Mouse (Mus musculus) myocyte (in vitro differentiated cells): ENCODE measurements around the gene Pla2g4a. TPM values are rescaled to one million over a fixed set of nuclear protein-coding genes. Genes with fewer than 3 reads are reported as not detected.

Experiments used
- H3K27me3 ChIP-seq: one replicate; pipeline ENCODE4 v1.6.1; 2011; ENCODE audit not compliant: control insufficient read depth, insufficient read depth, insufficient read length
- H3K36me3 ChIP-seq: one replicate; pipeline ENCODE4 v1.6.1; 2011; ENCODE audit not compliant: control insufficient read depth, insufficient read depth
- H3K4me2 ChIP-seq: one replicate; pipeline ENCODE4 v1.6.1; 2011; ENCODE audit warnings: low read depth, control low read depth
- H3K4me3 ChIP-seq: one replicate; pipeline ENCODE4 v1.5.1; 2011; ENCODE audit warnings: mild to moderate bottlenecking, control low read depth, moderate library complexity
- H3K79me2 ChIP-seq: one replicate; pipeline ENCODE4 v1.6.1; 2011; ENCODE audit not compliant: control insufficient read depth, insufficient read depth
- H3ac ChIP-seq: one replicate; pipeline ENCODE4 v1.6.1; 2011; ENCODE audit not compliant: control insufficient read depth, insufficient read length
- CEBPB ChIP-seq: IDR thresholded peaks from 2 replicates; pipeline ENCODE4 v1.6.1; 2011; ENCODE audit warnings: mild to moderate bottlenecking, moderate library complexity; ENCODE audit not compliant: poor library complexity, insufficient read depth, severe bottlenecking
- E2F4 ChIP-seq: IDR thresholded peaks from one replicate; pipeline ENCODE4 v1.6.1; 2011; ENCODE audit warnings: mild to moderate bottlenecking, control low read depth, moderate library complexity; ENCODE audit not compliant: insufficient read depth
- MAX ChIP-seq: IDR thresholded peaks from one replicate; pipeline ENCODE4 v1.6.1; 2011; ENCODE audit warnings: low read depth, mild to moderate bottlenecking, control low read depth
- MYOD1 ChIP-seq, 3 experiments: IDR thresholded peaks; one replicate each; pipeline ENCODE4 v1.6.1; 2011; ENCODE audit warnings: control low read depth in 2 of 3, low read depth in 2 of 3, mild to moderate bottlenecking in 2 of 3, moderate library complexity in 1 of 3; ENCODE audit not compliant: insufficient read length in 2 of 3, control insufficient read depth in 1 of 3
- MYOG ChIP-seq, 3 experiments: IDR thresholded peaks; one replicate each; pipeline ENCODE4 v1.6.1; 2011; ENCODE audit warnings: control low read depth in 2 of 3, low read depth in 2 of 3, mild to moderate bottlenecking in 2 of 3; ENCODE audit not compliant: insufficient read length in 2 of 3, control insufficient read depth in 1 of 3, insufficient read depth in 1 of 3
- POLR2A ChIP-seq: IDR thresholded peaks from one replicate; pipeline ENCODE4 v1.6.1; 2011; ENCODE audit warnings: low read depth, mild to moderate bottlenecking, control low read depth, moderate library complexity; ENCODE audit not compliant: insufficient read length
- POLR2AphosphoS2 ChIP-seq: IDR thresholded peaks from one replicate; pipeline ENCODE4 v1.6.1; 2011; ENCODE audit warnings: low read depth, control low read depth; ENCODE audit not compliant: insufficient read length
- REST ChIP-seq: IDR thresholded peaks from one replicate; pipeline ENCODE4 v1.6.1; 2011; ENCODE audit warnings: mild to moderate bottlenecking, control low read depth, moderate library complexity; ENCODE audit not compliant: insufficient read depth, insufficient read length
- SRF ChIP-seq: IDR thresholded peaks from one replicate; pipeline ENCODE4 v1.6.1; 2011; ENCODE audit warnings: low read depth; ENCODE audit not compliant: control insufficient read depth, insufficient read length
- TCF12 ChIP-seq: IDR thresholded peaks from one replicate; pipeline ENCODE4 v1.6.1; 2011; ENCODE audit warnings: mild to moderate bottlenecking, control low read depth; ENCODE audit not compliant: poor library complexity, insufficient read depth, severe bottlenecking
- TCF3 ChIP-seq: IDR thresholded peaks from one replicate; pipeline ENCODE4 v1.6.1; 2011; ENCODE audit warnings: low read depth, control low read depth; ENCODE audit not compliant: insufficient read length
- USF1 ChIP-seq: IDR thresholded peaks from one replicate; pipeline ENCODE4 v1.6.1; 2011; ENCODE audit warnings: low read depth, mild to moderate bottlenecking, control low read depth, moderate library complexity
- polyA plus RNA-seq: library from polyadenylated mRNA; unstranded; fragments of >200 nt; fragmentation: generic; extraction: Trizol; gene quantifications from one replicate; pipeline ENCODE4 v1.2.1, GENCODE M21; 2012; ENCODE audit warnings: missing spikeins

Pla2g4a gene
- polyA plus RNA-seq, 1 experiment: 6.2 TPM

GRCm38 (mm10) chr1:149840961-149841416, 120.1 kb downstream of the Pla2g4a start:
- no peak overlapping the region for H3ac ChIP-seq
- TF ChIP-seq REST (no peak), E2F4 (no peak), SRF (no peak), POLR2A (no peak), MYOD1 (IDR thresholded peaks at IDR 0.05; ENCODE audit: control insufficient read depth in 1 of 3, insufficient read length in 2 of 3, low read depth in 2 of 3) (no peak), CEBPB (no peak), MAX (no peak)
- no peak overlapping the region for H3K4me2 ChIP-seq
- H3K36me3 ChIP-seq: no peaks in the 10 kb centered on the region
- no peaks in the 10 kb centered on the region for H3K79me2 ChIP-seq
- H3K27me3 ChIP-seq: no peaks in the 10 kb centered on the region
- H3K4me3 ChIP-seq: no peak overlapping the region

GRCm38 (mm10) chr1:149840312-149840930, 120.7 kb downstream of the Pla2g4a start:
- no peak overlapping the region for H3K4me2 ChIP-seq
- TF ChIP-seq TCF3: no peak
- TF ChIP-seq TCF12: no peak
- no peak for TF ChIP-seq MYOD1 (IDR thresholded peaks at IDR 0.05; ENCODE audit: control insufficient read depth in 1 of 3, insufficient read length in 2 of 3, low read depth in 2 of 3)
- TF ChIP-seq REST: no peak
- TF ChIP-seq USF1: no peak
- TF ChIP-seq SRF: no peak
- no peak for TF ChIP-seq POLR2AphosphoS2
- TF ChIP-seq MYOG (IDR thresholded peaks at IDR 0.05; ENCODE audit: control insufficient read depth in 1 of 3, insufficient read depth in 1 of 3, insufficient read length in 2 of 3, low read depth in 2 of 3): no peak
- no peak for TF ChIP-seq E2F4
- no peak for TF ChIP-seq POLR2A
- no peak for TF ChIP-seq CEBPB
- TF ChIP-seq MAX: no peak
- H3K36me3 ChIP-seq: no peaks in the 10 kb centered on the region
- no peak overlapping the region for H3K4me3 ChIP-seq
- no peaks in the 10 kb centered on the region for H3K79me2 ChIP-seq
- no peak overlapping the region for H3ac ChIP-seq
- H3K27me3 ChIP-seq: no peaks in the 10 kb centered on the region

DNA sequence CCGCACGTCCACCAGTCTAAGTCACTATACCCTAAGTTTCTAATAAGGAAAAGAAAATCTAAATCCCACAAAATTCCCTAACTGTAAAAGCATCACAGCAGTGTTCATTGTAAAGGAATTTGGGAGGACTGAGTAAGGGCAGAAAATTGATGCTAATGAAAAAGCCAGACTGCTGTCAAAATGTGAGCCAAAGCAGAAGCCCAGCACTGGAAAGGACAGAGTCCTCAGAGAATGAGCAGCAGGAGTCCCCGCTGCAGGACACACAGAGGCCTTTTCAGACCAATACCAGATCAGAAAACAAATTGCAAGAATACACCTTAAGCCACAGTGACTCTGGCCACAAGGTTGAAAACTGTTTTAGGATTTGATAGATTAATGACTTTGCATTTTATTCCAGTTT, 124.6 kb downstream of the Pla2g4a start:
- H3K27me3 ChIP-seq: no peaks in the 10 kb centered on the region
- no peak for TF ChIP-seq MYOD1 (IDR thresholded peaks at IDR 0.05; ENCODE audit: control insufficient read depth in 1 of 3, insufficient read length in 2 of 3, low read depth in 2 of 3)
- TF ChIP-seq CEBPB: no peak
- no peak for TF ChIP-seq POLR2A
- no peak for TF ChIP-seq TCF3
- TF ChIP-seq POLR2AphosphoS2: no peak
- TF ChIP-seq MAX: no peak
- no peak for TF ChIP-seq MYOG (IDR thresholded peaks at IDR 0.05; ENCODE audit: control insufficient read depth in 1 of 3, insufficient read depth in 1 of 3, insufficient read length in 2 of 3, low read depth in 2 of 3)
- TF ChIP-seq USF1: no peak
- no peak for TF ChIP-seq E2F4
- TF ChIP-seq TCF12: no peak
- no peak for TF ChIP-seq SRF
- TF ChIP-seq REST: no peak
- H3K36me3 ChIP-seq: no peaks in the 10 kb centered on the region
- no peak overlapping the region for H3K4me3 ChIP-seq
- H3K4me2 ChIP-seq: no peak overlapping the region
- no peaks in the 10 kb centered on the region for H3K79me2 ChIP-seq
- H3ac ChIP-seq: no peak overlapping the region

GRCm38 (mm10) chr1:149833876-149834275, 127.2 kb downstream of the Pla2g4a start:
- no peak for TF ChIP-seq POLR2A
- no peak for TF ChIP-seq MAX
- no peak for TF ChIP-seq POLR2AphosphoS2
- no peak for TF ChIP-seq SRF
- no peak for TF ChIP-seq MYOD1 (IDR thresholded peaks at IDR 0.05; ENCODE audit: control insufficient read depth in 1 of 3, insufficient read length in 2 of 3, low read depth in 2 of 3)
- TF ChIP-seq MYOG (IDR thresholded peaks at IDR 0.05; ENCODE audit: control insufficient read depth in 1 of 3, insufficient read depth in 1 of 3, insufficient read length in 2 of 3, low read depth in 2 of 3): no peak
- no peak for TF ChIP-seq TCF12
- TF ChIP-seq REST: no peak
- TF ChIP-seq TCF3: no peak
- no peak for TF ChIP-seq USF1
- TF ChIP-seq E2F4: no peak
- TF ChIP-seq CEBPB: no peak
- no peak overlapping the region for H3ac ChIP-seq

GRCm38 (mm10) chr1:149832952-149833351, 128.1 kb downstream of the Pla2g4a start:
- no peaks in the 10 kb centered on the region for H3K79me2 ChIP-seq
- H3ac ChIP-seq: no peak overlapping the region
- H3K4me3 ChIP-seq: no peak overlapping the region
- no peak overlapping the region for H3K4me2 ChIP-seq
- no peaks in the 10 kb centered on the region for H3K36me3 ChIP-seq
- no peak for TF ChIP-seq REST
- TF ChIP-seq SRF: no peak
- TF ChIP-seq MAX: no peak
- no peak for TF ChIP-seq MYOG (IDR thresholded peaks at IDR 0.05; ENCODE audit: control insufficient read depth in 1 of 3, insufficient read depth in 1 of 3, insufficient read length in 2 of 3, low read depth in 2 of 3)
- no peak for TF ChIP-seq MYOD1 (IDR thresholded peaks at IDR 0.05; ENCODE audit: control insufficient read depth in 1 of 3, insufficient read length in 2 of 3, low read depth in 2 of 3)
- TF ChIP-seq TCF12: no peak
- TF ChIP-seq CEBPB: no peak
- no peak for TF ChIP-seq USF1
- no peak for TF ChIP-seq E2F4
- no peak for TF ChIP-seq TCF3
- no peak for TF ChIP-seq POLR2A
- no peak for TF ChIP-seq POLR2AphosphoS2
- no peaks in the 10 kb centered on the region for H3K27me3 ChIP-seq

More at GRCm38 (mm10) chr1:149833876-149834275, 127.2 kb downstream of the Pla2g4a start:
- Histone ChIP-seq H3K27me3 (no peaks in the 10 kb centered on the region), H3K4me3 (no peak overlapping the region), H3K79me2 (no peaks in the 10 kb centered on the region), H3K36me3 (no peaks in the 10 kb centered on the region), H3K4me2 (no peak overlapping the region)
